Mouse (Mus musculus): Measurements from ENCODE around the gene Hivep3.

- no peak for TF ChIP-seq NELFE (IDR thresholded peaks at IDR 0.05; ENCODE audit: low read depth, low read length)
- TF ChIP-seq CHD2 (IDR thresholded peaks at IDR 0.05; ENCODE audit: low read length) = peak; percentile 52; the same call in 1 of the 2 replicates
- no peak for TF ChIP-seq ZMIZ1 (IDR thresholded peaks at IDR 0.05; ENCODE audit: low read depth, low read length)
- TF ChIP-seq RAD21 (IDR thresholded peaks at IDR 0.05; ENCODE audit: low read depth, low read length) = peak; percentile 3
- no peak for TF ChIP-seq USF1 (IDR thresholded peaks at IDR 0.05; ENCODE audit: low read depth, low read length)
- 0 out of 2 replicates have a peak, but pooled peaks have one; percentile 41 for TF ChIP-seq POLR2A (IDR thresholded peaks at IDR 0.05; ENCODE audit: low read depth, low read length)
- no peak for TF ChIP-seq RCOR1 (conservative IDR thresholded peaks at IDR 0.05; ENCODE audit: low read depth, low read length)
- TF ChIP-seq CHD1 (IDR thresholded peaks at IDR 0.05; ENCODE audit: low read depth, low read length) = no peak
Measured at GRCm38 (mm10) chr4:119947232-119948162, 213.9 kb downstream of the Hivep3 start.
